In the genomic region with DNA sequence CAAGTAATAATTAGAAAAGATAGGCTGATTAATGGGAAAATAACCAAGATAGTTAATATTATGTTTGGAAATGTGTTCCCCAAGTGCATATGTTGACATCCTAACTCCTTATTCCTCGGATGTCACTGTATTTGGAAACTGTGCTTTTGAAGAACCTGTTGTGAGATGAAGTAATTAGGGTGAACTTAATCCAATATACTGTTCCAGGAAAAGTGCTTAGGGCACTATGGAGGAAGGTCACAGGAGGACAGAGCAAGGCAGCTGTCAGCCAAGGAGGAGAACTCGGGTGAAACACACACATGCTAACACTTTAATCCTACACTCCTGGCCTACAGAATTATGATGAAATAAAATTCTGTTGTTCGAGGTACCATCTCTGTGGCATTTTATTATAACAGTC, we compare ENCODE assay signal across 40 mouse cellular contexts. TPM values are rescaled to one million over a fixed set of nuclear protein-coding genes. Genes with fewer than 3 reads are reported as not detected.
"Had no signal": no experiment of that assay in that cellular context is flagged by ENCODE, and none has a peak within 500 bp of the region (broad histone marks: within the 10 kb centered on the region; RNA-seq: fewer than 3 reads in every experiment).

No protein-coding gene starts in this region.

- H3K27me3 ChIP-seq: limb, embryonic 12.5 days; limb, embryonic 13.5 days; limb, embryonic 15.5 days; liver, embryonic 12.5 days; liver, embryonic 13.5 days; liver, embryonic 15.5 days; lung, embryonic 15.5 days; megakaryocyte, embryonic 14.5 days; midbrain, embryonic 12.5 days; midbrain, embryonic 13.5 days; midbrain, embryonic 15.5 days; neural tube, embryonic 12.5 days had no signal

- H3K4me1 ChIP-seq: limb, embryonic 12.5 days; limb, embryonic 13.5 days; limb, embryonic 15.5 days; liver, embryonic 12.5 days; liver, embryonic 13.5 days; liver, embryonic 15.5 days; lung, embryonic 15.5 days; megakaryocyte, embryonic 14.5 days; midbrain, embryonic 10.5 days; midbrain, embryonic 12.5 days; midbrain, embryonic 13.5 days; midbrain, embryonic 15.5 days; neural tube, embryonic 12.5 days had no signal

- H3K4me2 ChIP-seq: limb, embryonic 12.5 days; limb, embryonic 13.5 days; limb, embryonic 15.5 days; liver, embryonic 11.5 days; liver, embryonic 12.5 days; liver, embryonic 13.5 days; liver, embryonic 15.5 days; lung, embryonic 14.5 days; lung, embryonic 15.5 days; midbrain, embryonic 11.5 days; midbrain, embryonic 12.5 days; midbrain, embryonic 13.5 days; midbrain, embryonic 15.5 days; neural tube, embryonic 12.5 days had no signal

- H3K36me3 ChIP-seq: limb, embryonic 10.5 days; limb, embryonic 12.5 days; limb, embryonic 13.5 days; limb, embryonic 15.5 days; liver, embryonic 12.5 days; liver, embryonic 13.5 days; liver, embryonic 15.5 days; lung, embryonic 15.5 days; midbrain, embryonic 10.5 days; midbrain, embryonic 12.5 days; midbrain, embryonic 13.5 days; midbrain, embryonic 15.5 days; neural tube, embryonic 12.5 days had no signal

- H3K9ac ChIP-seq: limb, embryonic 12.5 days; limb, embryonic 13.5 days; limb, embryonic 15.5 days; liver, embryonic 12.5 days; liver, embryonic 13.5 days; liver, embryonic 14.5 days; liver, embryonic 15.5 days; liver, postnatal 0 days; lung, embryonic 14.5 days; lung, embryonic 15.5 days; midbrain, embryonic 12.5 days; midbrain, embryonic 13.5 days; midbrain, embryonic 15.5 days; neural tube, embryonic 12.5 days had no signal

- H3K27ac ChIP-seq: limb, embryonic 10.5 days; limb, embryonic 12.5 days; limb, embryonic 13.5 days; limb, embryonic 15.5 days; liver, embryonic 12.5 days; liver, embryonic 13.5 days; liver, embryonic 14.5 days; liver, embryonic 15.5 days; lung, embryonic 15.5 days; macrophage; midbrain, embryonic 10.5 days; midbrain, embryonic 12.5 days; midbrain, embryonic 13.5 days; midbrain, embryonic 15.5 days; neural tube, embryonic 12.5 days had no signal

- H3K9me3 ChIP-seq: limb, embryonic 10.5 days; limb, embryonic 12.5 days; limb, embryonic 13.5 days; limb, embryonic 15.5 days; liver, embryonic 12.5 days; liver, embryonic 13.5 days; liver, embryonic 15.5 days; lung, embryonic 15.5 days; megakaryocyte, embryonic 14.5 days; midbrain, embryonic 10.5 days; midbrain, embryonic 12.5 days; midbrain, embryonic 13.5 days; midbrain, embryonic 15.5 days; neural tube, embryonic 12.5 days had no signal

- ATAC-seq: liver, embryonic 12.5 days; liver, postnatal 0 days; lung, postnatal 0 days; midbrain, embryonic 13.5 days; midbrain, embryonic 15.5 days; midbrain, embryonic 16.5 days had no signal

- DNase-seq: left cerebral cortex, postnatal 4 days; liver; liver, embryonic 13.5 days; liver, postnatal 0 days; lung, adult 18-20 months; lung, adult 2 months; lung, embryonic 14.5 days; lung, postnatal 10 days; lung, postnatal 14 days; lung, postnatal 36 days; lung, postnatal 4 days; midbrain, embryonic 14.5 days had no signal

- H3K4me3 ChIP-seq: limb, embryonic 10.5 days; limb, embryonic 12.5 days; limb, embryonic 13.5 days; limb, embryonic 15.5 days; liver, embryonic 12.5 days; liver, embryonic 13.5 days; liver, embryonic 15.5 days; lung, embryonic 15.5 days; megakaryocyte, embryonic 14.5 days; midbrain, embryonic 10.5 days; midbrain, embryonic 12.5 days; midbrain, embryonic 13.5 days; midbrain, embryonic 15.5 days; myocyte; neural tube, embryonic 12.5 days had no signal

RNA-seq across cellular contexts. Expression of a gene that starts 40.4 kb away (rescaled TPM):
- total RNA-seq: left cerebral cortex, postnatal 10 days; left cerebral cortex, postnatal 14 days; left cerebral cortex, postnatal 25 days; left cerebral cortex, postnatal 36 days; left cerebral cortex, postnatal 4 days; megakaryocyte progenitor cell, adult 5-6 weeks; megakaryocyte-erythroid progenitor cell, adult 5-6 weeks; midbrain, postnatal 0 days had no signal
- polyA plus RNA-seq: limb, embryonic 10.5 days; midbrain, embryonic 10.5 days; midbrain, embryonic 16.5 days; myocyte; neural tube, embryonic 11.5 days had no signal
